13 mouse cellular contexts compared by ENCODE assay signal in genomic region chr5:85572531-85572930, GRCm38 (mm10).
DNase-seq lines count a peak whose midpoint lies in the region; ATAC-seq and TF ChIP-seq lines count a peak whose summit lies in the region.
"Had no signal": no experiment of that assay in that cellular context is flagged by ENCODE, and none has a peak within 500 bp of the region (broad histone marks: within the 10 kb centered on the region; RNA-seq: fewer than 3 reads in every experiment).

No protein-coding gene starts in this region.

- no peaks in the 10 kb centered on the region for H3K9me3 ChIP-seq in forebrain, embryonic 14.5 days (replicated peaks; ENCODE audit: control insufficient read depth, low read length)
- no peaks in the 10 kb centered on the region for H3K9me3 ChIP-seq in forebrain, embryonic 16.5 days (ENCODE audit: control insufficient read depth, low read length)
- no peaks in the 10 kb centered on the region for H3K9me3 ChIP-seq in hindbrain, postnatal 0 days (ENCODE audit: low read length)
- H3K9me3 ChIP-seq in hindbrain, embryonic 12.5 days (replicated peaks): no peaks in the 10 kb centered on the region
- H3K9me3 ChIP-seq: embryonic facial prominence, embryonic 10.5 days; embryonic facial prominence, embryonic 12.5 days had no signal

- TF ChIP-seq CTCF in hindbrain, postnatal 0 days (IDR thresholded peaks at IDR 0.05; ENCODE audit: low read depth): no peak
- no peak for TF ChIP-seq CTCF in brain, embryonic 14.5 days (IDR thresholded peaks at IDR 0.05; ENCODE audit: borderline replicate concordance, extremely low read depth, insufficient read depth, insufficient read length)

- peaks cover 4% of the 10 kb centered on the region; the same call in 1 of the 2 replicates for H3K4me1 ChIP-seq in forebrain, embryonic 14.5 days (ENCODE audit: control insufficient read depth, insufficient read depth, low read length)
- peaks cover 5% of the 10 kb centered on the region for H3K4me1 ChIP-seq in forebrain, embryonic 16.5 days (replicated peaks; ENCODE audit: control insufficient read depth, insufficient read depth, low read length)
- H3K4me1 ChIP-seq in hindbrain, postnatal 0 days (ENCODE audit: insufficient read depth, low read length): no peaks in the 10 kb centered on the region
- H3K4me1 ChIP-seq in hindbrain, embryonic 12.5 days: no peaks in the 10 kb centered on the region
- H3K4me1 ChIP-seq: embryonic facial prominence, embryonic 10.5 days; embryonic facial prominence, embryonic 12.5 days had no signal

- H3K36me3 ChIP-seq in forebrain, embryonic 14.5 days (ENCODE audit: control insufficient read depth, insufficient read depth, low read length): no peaks in the 10 kb centered on the region
- no peaks in the 10 kb centered on the region for H3K36me3 ChIP-seq in forebrain, embryonic 16.5 days (ENCODE audit: control insufficient read depth, insufficient read depth)
- H3K36me3 ChIP-seq in hindbrain, postnatal 0 days (ENCODE audit: insufficient read depth, low read length): no peaks in the 10 kb centered on the region
- no peaks in the 10 kb centered on the region for H3K36me3 ChIP-seq in hindbrain, embryonic 12.5 days
- H3K36me3 ChIP-seq: embryonic facial prominence, embryonic 10.5 days; embryonic facial prominence, embryonic 12.5 days had no signal

- TF ChIP-seq POLR2A in brain, embryonic 14.5 days (IDR thresholded peaks at IDR 0.05; ENCODE audit: borderline replicate concordance, extremely low read depth, insufficient read depth, insufficient read length, poor library complexity, severe bottlenecking): no peak

- no peak overlapping the region for H3K27ac ChIP-seq in forebrain, embryonic 14.5 days (ENCODE audit: low read depth, low read length)
- H3K27ac ChIP-seq in forebrain, embryonic 16.5 days (ENCODE audit: low read length): no peak overlapping the region; the same call in 1 of the 2 replicates
- H3K27ac ChIP-seq in hindbrain, postnatal 0 days: no peak overlapping the region
- H3K27ac ChIP-seq in hindbrain, embryonic 12.5 days: no peak overlapping the region
- H3K27ac ChIP-seq: embryonic facial prominence, embryonic 10.5 days; embryonic facial prominence, embryonic 12.5 days had no signal

- no peak overlapping the region for H3K4me2 ChIP-seq in forebrain, embryonic 14.5 days (ENCODE audit: low read length)
- no peak overlapping the region for H3K4me2 ChIP-seq in forebrain, embryonic 16.5 days (ENCODE audit: low read length)
- no peak overlapping the region for H3K4me2 ChIP-seq in hindbrain, postnatal 0 days (ENCODE audit: low read depth, low read length)
- no peak overlapping the region for H3K4me2 ChIP-seq in hindbrain, embryonic 12.5 days (replicated peaks)
- H3K4me2 ChIP-seq: embryonic facial prominence, embryonic 12.5 days had no signal

- peak; percentile 51 for DNase-seq in forebrain, embryonic 14.5 days (ENCODE audit: low spot score)
- peak; percentile 14 for DNase-seq in hindbrain, postnatal 0 days (ENCODE audit: low spot score)
- DNase-seq in brain, adult 2 months (ENCODE audit: low read depth, low spot score): peak; percentile 15
- peak; percentile 69 for DNase-seq in brain, embryonic 14.5 days (ENCODE audit: low read depth)
- no peak for DNase-seq in adrenal gland, postnatal 14 days
- DNase-seq: adrenal gland, adult 2 months; adrenal gland, postnatal 10 days; adrenal gland, postnatal 36 days had no signal

- ATAC-seq in forebrain, embryonic 14.5 days: no peak
- ATAC-seq in forebrain, embryonic 16.5 days: no peak
- no peak for ATAC-seq in hindbrain, postnatal 0 days
- ATAC-seq in hindbrain, embryonic 12.5 days (ENCODE audit: low FRiP score): no peak

- H3K27me3 ChIP-seq in forebrain, embryonic 14.5 days (replicated peaks; ENCODE audit: control insufficient read depth, insufficient read depth, low read length): no peaks in the 10 kb centered on the region
- no peaks in the 10 kb centered on the region for H3K27me3 ChIP-seq in forebrain, embryonic 16.5 days (replicated peaks; ENCODE audit: control insufficient read depth, insufficient read depth, low read length)
- no peaks in the 10 kb centered on the region for H3K27me3 ChIP-seq in hindbrain, postnatal 0 days (ENCODE audit: insufficient read depth, low read length)
- no peaks in the 10 kb centered on the region for H3K27me3 ChIP-seq in hindbrain, embryonic 12.5 days
- H3K27me3 ChIP-seq: embryonic facial prominence, embryonic 12.5 days had no signal

- H3K4me3 ChIP-seq in forebrain, embryonic 14.5 days (ENCODE audit: low read depth, low read length): no peak overlapping the region
- H3K4me3 ChIP-seq in forebrain, embryonic 16.5 days (replicated peaks; ENCODE audit: low read length): no peak overlapping the region
- H3K4me3 ChIP-seq in hindbrain, postnatal 0 days (ENCODE audit: low read length): no peak overlapping the region
- H3K4me3 ChIP-seq in hindbrain, embryonic 12.5 days: no peak overlapping the region
- H3K4me3 ChIP-seq: embryonic facial prominence, embryonic 10.5 days; embryonic facial prominence, embryonic 12.5 days had no signal

- no peak overlapping the region for H3K9ac ChIP-seq in forebrain, embryonic 14.5 days (ENCODE audit: low read length)
- no peak overlapping the region for H3K9ac ChIP-seq in forebrain, embryonic 16.5 days (replicated peaks; ENCODE audit: low read depth, low read length)
- no peak overlapping the region for H3K9ac ChIP-seq in hindbrain, postnatal 0 days (replicated peaks; ENCODE audit: low read length)
- no peak overlapping the region for H3K9ac ChIP-seq in hindbrain, embryonic 12.5 days
- H3K9ac ChIP-seq: embryonic facial prominence, embryonic 12.5 days; forebrain, postnatal 0 days had no signal
